Mouse (Mus musculus): ENCODE results near the gene Sh2d1b2. TPM values are rescaled to one million over a fixed set of nuclear protein-coding genes. Genes with fewer than 3 reads are reported as not detected.
"Not testable (repeated sequence)": the region's sequence is repeated elsewhere in the genome, so short reads cannot be mapped to it uniquely, and the experiment has no call there.

Sh2d1b2 gene
- polyA plus RNA-seq (2016; fragmentation: Nextera tagmentation; extraction: Ambion mirVana): not detected in 2 replicates

GRCm38 (mm10) chr1:170232688-170233087 is at the start of gene Sh2d1b2:
Gene Sh2d1b2 (plus strand): TSS chr1:170232749.
- not testable (repeated sequence) for H3K9me3 ChIP-seq; DNase-seq (ENCODE audit: extremely low spot score, low spot score); H3K4me3 ChIP-seq; H3K4me1 ChIP-seq; H3K27ac ChIP-seq; H3K27me3 ChIP-seq (ENCODE audit: poor library complexity, severe bottlenecking); H3K36me3 ChIP-seq (replicated peaks)
- WGBS: 75% methylated on average over 6 of the region's 6 CpGs

GRCm38 (mm10) chr1:170185137-170185536 is 47.4 kb upstream of the Sh2d1b2 start:
- no peak overlapping the region for H3K4me3 ChIP-seq
- 94% methylated on average over 3 of the region's 3 CpGs for WGBS
- no peaks in the 10 kb centered on the region for H3K36me3 ChIP-seq (replicated peaks)
- no peaks in the 10 kb centered on the region for H3K27me3 ChIP-seq (ENCODE audit: poor library complexity, severe bottlenecking)
- no peak for DNase-seq (ENCODE audit: extremely low spot score, low spot score)
- no peak overlapping the region for H3K27ac ChIP-seq
- H3K9me3 ChIP-seq: no peaks in the 10 kb centered on the region
- H3K4me1 ChIP-seq: no peaks in the 10 kb centered on the region

GRCm38 (mm10) chr1:170186531-170186930 is 46.0 kb upstream of the Sh2d1b2 start:
- no peaks in the 10 kb centered on the region for H3K4me1 ChIP-seq
- H3K36me3 ChIP-seq (replicated peaks): peaks cover 5% of the 10 kb centered on the region
- 89% methylated on average over 5 of the region's 5 CpGs for WGBS
- no peaks in the 10 kb centered on the region for H3K9me3 ChIP-seq
- H3K27me3 ChIP-seq (ENCODE audit: poor library complexity, severe bottlenecking): no peaks in the 10 kb centered on the region
- H3K27ac ChIP-seq: no peak overlapping the region
- no peak overlapping the region for H3K4me3 ChIP-seq
- no peak for DNase-seq (ENCODE audit: extremely low spot score, low spot score)

- Histone ChIP-seq H3K4me1 (no peaks in the 10 kb centered on the region), H3K4me3 (no peak overlapping the region), H3K36me3 (replicated peaks) (peaks cover 18% of the 10 kb centered on the region), H3K9me3 (no peaks in the 10 kb centered on the region), H3K27ac (no peak overlapping the region), H3K27me3 (ENCODE audit: poor library complexity, severe bottlenecking) (no peaks in the 10 kb centered on the region)
- DNase-seq (ENCODE audit: extremely low spot score, low spot score): no peak
- 87% methylated on average over 11 of the region's 11 CpGs for WGBS
These were observed 43.9 kb upstream of the Sh2d1b2 start for GRCm38 (mm10) chr1:170188601-170189000.

- H3K36me3 ChIP-seq (replicated peaks): peaks cover 34% of the 10 kb centered on the region
- H3K27me3 ChIP-seq (ENCODE audit: poor library complexity, severe bottlenecking): no peaks in the 10 kb centered on the region
- H3K4me3 ChIP-seq: no peak overlapping the region
- no peaks in the 10 kb centered on the region for H3K4me1 ChIP-seq
- no peak for DNase-seq (ENCODE audit: extremely low spot score, low spot score)
- 87% methylated on average over 4 of the region's 4 CpGs for WGBS
- no peaks in the 10 kb centered on the region for H3K9me3 ChIP-seq
- no peak overlapping the region for H3K27ac ChIP-seq
These were observed 42.3 kb upstream of the Sh2d1b2 start for GRCm38 (mm10) chr1:170190225-170190624.

- no peaks in the 10 kb centered on the region for H3K9me3 ChIP-seq
- H3K4me1 ChIP-seq: no peaks in the 10 kb centered on the region
- H3K36me3 ChIP-seq (replicated peaks): peaks cover 51% of the 10 kb centered on the region
- no peak overlapping the region for H3K27ac ChIP-seq
- H3K27me3 ChIP-seq (ENCODE audit: poor library complexity, severe bottlenecking): no peaks in the 10 kb centered on the region
- WGBS: 97% methylated on average over 1 of the region's 1 CpGs
- no peak overlapping the region for H3K4me3 ChIP-seq
- DNase-seq (ENCODE audit: extremely low spot score, low spot score): no peak
These were observed 40.6 kb upstream of the Sh2d1b2 start for GRCm38 (mm10) chr1:170191925-170192324.

- peaks cover 91% of the 10 kb centered on the region for H3K36me3 ChIP-seq (replicated peaks)
- H3K27me3 ChIP-seq (ENCODE audit: poor library complexity, severe bottlenecking): no peaks in the 10 kb centered on the region
- H3K9me3 ChIP-seq: no peaks in the 10 kb centered on the region
- no peaks in the 10 kb centered on the region for H3K4me1 ChIP-seq
- 96% methylated on average over 8 of the region's 8 CpGs for WGBS
- DNase-seq (ENCODE audit: extremely low spot score, low spot score): no peak
- H3K4me3 ChIP-seq: no peak overlapping the region
- H3K27ac ChIP-seq: no peak overlapping the region
These were observed 36.3 kb upstream of the Sh2d1b2 start for GRCm38 (mm10) chr1:170196211-170196610.

GRCm38 (mm10) chr1:170200379-170200778 is 32.2 kb upstream of the Sh2d1b2 start:
- Histone ChIP-seq H3K4me3 (no peak overlapping the region), H3K36me3 (replicated peaks) (peaks cover 92% of the 10 kb centered on the region), H3K4me1 (no peaks in the 10 kb centered on the region), H3K9me3 (no peaks in the 10 kb centered on the region), H3K27me3 (ENCODE audit: poor library complexity, severe bottlenecking) (no peaks in the 10 kb centered on the region), H3K27ac (no peak overlapping the region)
- no peak for DNase-seq (ENCODE audit: extremely low spot score, low spot score)
- WGBS: 80% methylated on average over 3 of the region's 3 CpGs

GRCm38 (mm10) chr1:170206395-170206794 is 26.2 kb upstream of the Sh2d1b2 start:
- Histone ChIP-seq H3K4me1 (no peaks in the 10 kb centered on the region), H3K27ac (no peak overlapping the region), H3K27me3 (ENCODE audit: poor library complexity, severe bottlenecking) (no peaks in the 10 kb centered on the region), H3K4me3 (no peak overlapping the region), H3K9me3 (no peaks in the 10 kb centered on the region; the same call in 1 of the 2 replicates), H3K36me3 (replicated peaks) (peaks cover 91% of the 10 kb centered on the region)
- WGBS: 91% methylated on average over 6 of the region's 6 CpGs
- DNase-seq (ENCODE audit: extremely low spot score, low spot score): no peak

- no peak overlapping the region for H3K27ac ChIP-seq
- no peak for DNase-seq (ENCODE audit: extremely low spot score, low spot score)
- H3K36me3 ChIP-seq (replicated peaks): peaks cover 43% of the 10 kb centered on the region
- H3K4me1 ChIP-seq: peaks cover 12% of the 10 kb centered on the region
- H3K27me3 ChIP-seq (ENCODE audit: poor library complexity, severe bottlenecking): peaks cover 13% of the 10 kb centered on the region
- no peak overlapping the region for H3K4me3 ChIP-seq
- WGBS: 91% methylated on average over 10 of the region's 10 CpGs
- no peaks in the 10 kb centered on the region for H3K9me3 ChIP-seq
These were observed 19.2 kb upstream of the Sh2d1b2 start for GRCm38 (mm10) chr1:170213181-170213879.

GRCm38 (mm10) chr1:170214383-170214756 is 18.2 kb upstream of the Sh2d1b2 start:
- Histone ChIP-seq H3K9me3 (no peaks in the 10 kb centered on the region), H3K4me3 (peak overlapping the region; percentile 97), H3K4me1 (peaks cover 12% of the 10 kb centered on the region), H3K36me3 (replicated peaks) (peaks cover 33% of the 10 kb centered on the region), H3K27ac (peak overlapping the region; percentile 94), H3K27me3 (ENCODE audit: poor library complexity, severe bottlenecking) (peaks cover 13% of the 10 kb centered on the region)
- WGBS: 50% methylated on average over 7 of the region's 7 CpGs
- no peak for DNase-seq (ENCODE audit: extremely low spot score, low spot score)

- Histone ChIP-seq H3K9me3 (no peaks in the 10 kb centered on the region), H3K4me1 (peaks cover 12% of the 10 kb centered on the region), H3K27me3 (ENCODE audit: poor library complexity, severe bottlenecking) (peaks cover 13% of the 10 kb centered on the region), H3K4me3 (peak within 1 kb of the TSS; percentile 97), H3K27ac (peak within 1 kb of the TSS; percentile 94), H3K36me3 (replicated peaks) (peaks cover 27% of the 10 kb centered on the region)
- DNase-seq (ENCODE audit: extremely low spot score, low spot score): peak; percentile 90
- WGBS: under 1% methylated on average over 70 of the region's 70 CpGs
These were observed 17.6 kb upstream of the Sh2d1b2 start, which contains the start of gene Uhmk1 for GRCm38 (mm10) chr1:170214757-170215522. Gene Uhmk1 (minus strand): TSS chr1:170215397.

- Histone ChIP-seq H3K36me3 (replicated peaks) (peaks cover 22% of the 10 kb centered on the region), H3K4me1 (peaks cover 12% of the 10 kb centered on the region), H3K27ac (peak overlapping the region; percentile 94), H3K4me3 (peak overlapping the region; percentile 97), H3K9me3 (no peaks in the 10 kb centered on the region), H3K27me3 (ENCODE audit: poor library complexity, severe bottlenecking) (peaks cover 13% of the 10 kb centered on the region)
- 79% methylated on average over 3 of the region's 3 CpGs for WGBS
- no peak for DNase-seq (ENCODE audit: extremely low spot score, low spot score)
These were observed 17.0 kb upstream of the Sh2d1b2 start for GRCm38 (mm10) chr1:170215590-170215989.
